Mouse (Mus musculus): ENCODE measurements around the gene Ppm1a.

Ppm1a gene

GRCm38 (mm10) chr12:72761649-72762261 is 4.5 kb downstream of the Ppm1a start:
- WGBS = 2% methylated on average over 38 of the region's 43 CpGs

GRCm38 (mm10) chr12:72762502-72762901 is 5.2 kb downstream of the Ppm1a start:
- WGBS = 16% methylated on average over 1 of the region's 1 CpGs

- WGBS = 49% methylated on average over 1 of the region's 1 CpGs
Measured at GRCm38 (mm10) chr12:72763156-72763555, 5.9 kb downstream of the Ppm1a start.

GRCm38 (mm10) chr12:72767809-72768208 is 10.6 kb downstream of the Ppm1a start:
- 87% methylated on average over 6 of the region's 6 CpGs for WGBS

GRCm38 (mm10) chr12:72768230-72768629 is 11.0 kb downstream of the Ppm1a start:
- WGBS = 88% methylated on average over 2 of the region's 2 CpGs

GRCm38 (mm10) chr12:72769546-72770230 is 12.4 kb downstream of the Ppm1a start:
- 87% methylated on average over 5 of the region's 5 CpGs for WGBS

GRCm38 (mm10) chr12:72771153-72771552 is 13.9 kb downstream of the Ppm1a start:
- 94% methylated on average over 2 of the region's 2 CpGs for WGBS

- WGBS = 79% methylated on average over 3 of the region's 3 CpGs
Measured at GRCm38 (mm10) chr12:72771711-72772110, 14.5 kb downstream of the Ppm1a start.

- 73% methylated on average over 7 of the region's 7 CpGs for WGBS
Measured at GRCm38 (mm10) chr12:72773921-72774320, 16.7 kb downstream of the Ppm1a start.

- 83% methylated on average over 4 of the region's 4 CpGs for WGBS
Measured at GRCm38 (mm10) chr12:72777244-72777643, 20.0 kb downstream of the Ppm1a start.

- WGBS = 90% methylated on average over 5 of the region's 5 CpGs
Measured at GRCm38 (mm10) chr12:72780136-72780535, 22.9 kb downstream of the Ppm1a start.

GRCm38 (mm10) chr12:72782786-72783185 is 25.5 kb downstream of the Ppm1a start:
- WGBS = 69% methylated on average over 4 of the region's 4 CpGs

GRCm38 (mm10) chr12:72785183-72785930 is 28.1 kb downstream of the Ppm1a start:
- 86% methylated on average over 6 of the region's 6 CpGs for WGBS

GRCm38 (mm10) chr12:72786551-72786950 is 29.3 kb downstream of the Ppm1a start:
- WGBS = 85% methylated on average over 5 of the region's 5 CpGs

GRCm38 (mm10) chr12:72786986-72787385 is 29.7 kb downstream of the Ppm1a start:
- 73% methylated on average over 4 of the region's 4 CpGs for WGBS

GRCm38 (mm10) chr12:72790538-72790937 is 33.3 kb downstream of the Ppm1a start:
- 45% methylated on average over 7 of the region's 7 CpGs for WGBS

GRCm38 (mm10) chr12:72792320-72793091 is 35.3 kb downstream of the Ppm1a start:
- WGBS = 81% methylated on average over 11 of the region's 11 CpGs

GRCm38 (mm10) chr12:72793983-72794382 is 36.7 kb downstream of the Ppm1a start:
- 71% methylated on average over 8 of the region's 8 CpGs for WGBS

- 77% methylated on average over 6 of the region's 6 CpGs for WGBS
Measured at GRCm38 (mm10) chr12:72809798-72810197, 52.5 kb downstream of the Ppm1a start.

GRCm38 (mm10) chr12:72811588-72811987 is 54.3 kb downstream of the Ppm1a start:
- WGBS = 66% methylated on average over 3 of the region's 3 CpGs

GRCm38 (mm10) chr12:72820940-72821431 is 63.7 kb downstream of the Ppm1a start:
- 3% methylated on average over 24 of the region's 24 CpGs for WGBS

GRCm38 (mm10) chr12:72821589-72821988 is 64.3 kb downstream of the Ppm1a start:
- WGBS = 55% methylated on average over 6 of the region's 6 CpGs

All from cerebral cortex, adult 2 months (tissue).